Mouse (Mus musculus): ENCODE data around the gene Fry. TPM values are rescaled to one million over a fixed set of nuclear protein-coding genes. Genes with fewer than 3 reads are reported as not detected.

The Fry gene
- total RNA-seq, 2 experiments from 2014 or later = 73.5 to 85.7 TPM

- intact Hi-C loops (cut with DNase I) = loop anchor here (10.0 kb wide), 1 partner anchor 57 kb away; no protein-coding TSS in a partner anchor
- no peak for DNase-seq
- no peak overlapping the region for H3K4me3 ChIP-seq
- TF ChIP-seq CTCF (IDR thresholded peaks at IDR 0.05) = no peak
- no peak overlapping the region for H3K27ac ChIP-seq
These were observed 59.9 kb downstream of the Fry start for GRCm38 (mm10) chr5:150178194-150178801.

- peak overlapping the region; percentile 31 for H3K27ac ChIP-seq
- no peak for TF ChIP-seq CTCF (IDR thresholded peaks at IDR 0.05)
- no peak for DNase-seq
- H3K4me3 ChIP-seq = no peak overlapping the region
- intact Hi-C loops (cut with DNase I) = no loop called here
These were observed 62.7 kb downstream of the Fry start for GRCm38 (mm10) chr5:150180985-150181607.

GRCm38 (mm10) chr5:150184959-150185358 lies 66.5 kb downstream of the Fry start:
- TF ChIP-seq CTCF (IDR thresholded peaks at IDR 0.05) = no peak
- Histone ChIP-seq H3K4me3 (no peak overlapping the region), H3K27ac (no peak overlapping the region)
- DNase-seq = no peak
- intact Hi-C loops (cut with DNase I) = no loop called here

- intact Hi-C loops (cut with DNase I) = no loop called here
- no peak for TF ChIP-seq CTCF (IDR thresholded peaks at IDR 0.05)
These were observed 67.7 kb downstream of the Fry start for GRCm38 (mm10) chr5:150186121-150186520.

GRCm38 (mm10) chr5:150186676-150187075 lies 68.2 kb downstream of the Fry start:
- intact Hi-C loops (cut with DNase I) = no loop called here
- H3K4me3 ChIP-seq = no peak overlapping the region
- no peak for TF ChIP-seq CTCF (IDR thresholded peaks at IDR 0.05)
- no peak for DNase-seq
- H3K27ac ChIP-seq = no peak overlapping the region

More at GRCm38 (mm10) chr5:150186121-150186520, 67.7 kb downstream of the Fry start:
- no peak for DNase-seq
- H3K27ac ChIP-seq = no peak overlapping the region
- H3K4me3 ChIP-seq = no peak overlapping the region

- no peak overlapping the region for H3K4me3 ChIP-seq
- intact Hi-C loops (cut with DNase I) = no loop called here
- TF ChIP-seq CTCF (IDR thresholded peaks at IDR 0.05) = no peak
- DNase-seq = no peak
- H3K27ac ChIP-seq = no peak overlapping the region
These were observed 69.6 kb downstream of the Fry start for GRCm38 (mm10) chr5:150188031-150188430.

DNA sequence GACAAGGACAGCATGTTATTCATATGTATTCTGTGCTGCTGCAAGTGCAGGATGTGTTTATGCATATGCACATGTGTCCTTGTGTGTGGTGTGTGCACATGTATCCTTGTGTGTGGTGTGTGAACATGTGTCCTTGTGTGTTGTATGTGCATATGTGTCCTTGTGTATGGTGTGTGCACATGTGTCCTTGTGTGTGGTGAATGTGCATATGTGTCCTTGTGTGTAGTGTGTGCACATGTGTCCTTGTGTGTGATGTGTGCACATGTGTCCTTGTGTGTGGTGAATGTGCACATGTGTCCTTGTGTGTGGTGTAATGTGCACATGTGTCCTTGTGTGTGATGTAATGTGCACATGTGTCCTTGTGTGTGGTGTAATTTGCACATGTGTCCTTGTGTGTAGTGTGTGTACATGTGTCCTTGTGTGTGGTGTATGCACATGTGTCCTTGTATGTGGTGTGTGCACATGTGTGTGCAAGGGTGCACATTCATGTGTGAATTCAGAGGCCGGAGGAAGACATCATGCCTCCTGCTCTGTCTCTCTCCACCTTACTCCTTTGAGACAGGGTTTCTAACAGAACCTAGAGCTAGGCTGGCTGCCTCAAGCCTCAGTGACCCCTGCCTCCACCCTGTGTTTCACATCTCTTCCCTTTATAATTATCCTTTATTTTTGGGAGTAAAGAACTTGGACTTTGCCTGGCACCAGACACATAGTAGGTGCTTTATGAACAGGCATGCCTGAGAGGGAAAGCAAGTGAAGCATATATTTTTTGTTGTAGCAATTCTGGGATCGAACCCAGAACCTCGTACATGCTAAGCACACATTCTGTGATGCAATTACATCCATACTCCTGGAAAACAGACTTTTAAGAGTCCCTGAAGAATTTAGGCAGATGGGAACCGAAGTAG lies 72.3 kb downstream of the Fry start:
- intact Hi-C loops (cut with DNase I) = no loop called here
- no peak overlapping the region for H3K4me3 ChIP-seq
- TF ChIP-seq CTCF (IDR thresholded peaks at IDR 0.05) = no peak
- no peak overlapping the region for H3K27ac ChIP-seq
- no peak for DNase-seq

- H3K27ac ChIP-seq = peak overlapping the region; percentile 80
- no peak for TF ChIP-seq CTCF (IDR thresholded peaks at IDR 0.05)
- intact Hi-C loops (cut with DNase I) = no loop called here
- H3K4me3 ChIP-seq = peak overlapping the region; percentile 76
- DNase-seq = peak; percentile 82
These were observed 77.2 kb downstream of the Fry start for GRCm38 (mm10) chr5:150195514-150196210.

DNA sequence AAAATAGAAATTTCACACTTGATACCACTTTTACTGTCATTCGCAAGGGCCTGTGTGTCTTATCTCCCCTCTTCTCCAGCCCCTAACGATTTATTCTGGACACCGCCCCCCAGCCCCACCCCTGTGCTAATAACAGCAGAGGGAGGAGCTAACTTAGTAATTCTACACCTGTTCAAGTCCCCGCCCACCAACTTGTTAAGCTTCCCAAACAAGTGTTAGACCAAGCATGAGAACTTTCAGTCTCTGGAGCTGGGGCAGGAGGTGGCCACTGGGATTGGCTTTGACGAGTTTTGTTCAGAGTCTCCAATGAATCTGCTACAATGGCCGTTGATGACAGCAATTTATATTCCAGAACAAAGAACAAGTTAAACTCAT lies 77.8 kb downstream of the Fry start:
- H3K4me3 ChIP-seq = peak overlapping the region; percentile 76
- intact Hi-C loops (cut with DNase I) = no loop called here
- no peak for TF ChIP-seq CTCF (IDR thresholded peaks at IDR 0.05)
- peak overlapping the region; percentile 80 for H3K27ac ChIP-seq
- peak; percentile 59 for DNase-seq

DNA sequence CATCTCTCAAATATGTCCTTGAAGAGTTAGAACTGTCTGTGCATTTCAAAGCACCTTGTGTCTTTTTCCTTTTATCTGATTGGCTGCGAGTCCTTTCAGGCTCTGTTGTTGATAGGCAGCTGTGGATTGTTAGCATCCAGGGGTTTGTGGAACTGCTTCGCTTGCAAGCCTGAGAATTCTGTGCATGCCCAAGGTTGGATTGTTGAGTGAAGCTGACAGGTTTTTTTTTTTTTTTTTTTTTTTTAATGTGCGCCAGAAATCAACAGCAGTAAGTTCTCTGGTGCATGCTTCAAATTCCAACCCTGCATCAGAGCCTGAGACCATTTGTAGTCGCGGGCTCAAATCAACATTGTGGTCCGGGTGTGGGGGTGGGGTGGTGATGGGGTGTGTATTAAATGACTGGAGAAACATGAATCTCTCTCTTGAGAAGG lies 78.5 kb downstream of the Fry start:
- intact Hi-C loops (cut with DNase I) = no loop called here
- TF ChIP-seq CTCF (IDR thresholded peaks at IDR 0.05) = no peak
- peak overlapping the region; percentile 76 for H3K4me3 ChIP-seq
- peak overlapping the region; percentile 80 for H3K27ac ChIP-seq
- no peak for DNase-seq

DNA sequence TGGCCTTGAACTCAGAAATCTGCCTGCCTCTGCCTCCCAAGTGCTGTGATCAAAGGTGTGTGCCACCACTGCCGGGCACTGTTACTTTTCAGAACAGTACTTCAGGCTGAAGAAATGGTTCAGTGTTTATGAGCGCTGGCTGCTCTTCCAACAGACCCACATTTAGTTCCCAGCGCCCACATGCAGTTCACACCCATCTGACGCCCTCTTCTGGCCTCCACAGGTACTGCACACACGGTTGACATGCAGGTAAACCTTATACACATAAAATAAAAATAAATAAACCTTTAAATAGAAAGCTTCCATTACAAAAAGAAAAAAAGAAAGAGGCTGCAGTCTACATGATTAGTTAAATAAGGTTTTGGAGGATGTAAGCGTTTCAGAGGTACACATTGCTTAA lies 88.3 kb downstream of the Fry start:
- intact Hi-C loops (cut with DNase I) = no loop called here
- no peak for DNase-seq
- H3K4me3 ChIP-seq = no peak overlapping the region
- peak; percentile 28; the same call in 1 of the 2 replicates for TF ChIP-seq CTCF (IDR thresholded peaks at IDR 0.05)
- no peak overlapping the region for H3K27ac ChIP-seq

- Histone ChIP-seq H3K27ac (peak overlapping the region; percentile 28; the same call in 1 of the 2 replicates), H3K4me3 (peak overlapping the region; percentile 64)
- intact Hi-C loops (cut with DNase I) = no loop called here
- no peak for TF ChIP-seq CTCF (IDR thresholded peaks at IDR 0.05)
- DNase-seq = no peak
These were observed 89.2 kb downstream of the Fry start for GRCm38 (mm10) chr5:150207596-150207995.
